Mouse (Mus musculus) left cerebral cortex, adult 9 months (tissue): ENCODE data around the gene Rnf166.
A peak's percentile ranks its signal among the peaks of the same experiment; 100 is the strongest.

Experiments used
- DNase-seq, 2 experiments: peaks; one replicate each; pipeline ENCODE4 v3.0.0; 2022; ENCODE audit warnings: low spot score in 2 of 2

The Rnf166 gene

DNA sequence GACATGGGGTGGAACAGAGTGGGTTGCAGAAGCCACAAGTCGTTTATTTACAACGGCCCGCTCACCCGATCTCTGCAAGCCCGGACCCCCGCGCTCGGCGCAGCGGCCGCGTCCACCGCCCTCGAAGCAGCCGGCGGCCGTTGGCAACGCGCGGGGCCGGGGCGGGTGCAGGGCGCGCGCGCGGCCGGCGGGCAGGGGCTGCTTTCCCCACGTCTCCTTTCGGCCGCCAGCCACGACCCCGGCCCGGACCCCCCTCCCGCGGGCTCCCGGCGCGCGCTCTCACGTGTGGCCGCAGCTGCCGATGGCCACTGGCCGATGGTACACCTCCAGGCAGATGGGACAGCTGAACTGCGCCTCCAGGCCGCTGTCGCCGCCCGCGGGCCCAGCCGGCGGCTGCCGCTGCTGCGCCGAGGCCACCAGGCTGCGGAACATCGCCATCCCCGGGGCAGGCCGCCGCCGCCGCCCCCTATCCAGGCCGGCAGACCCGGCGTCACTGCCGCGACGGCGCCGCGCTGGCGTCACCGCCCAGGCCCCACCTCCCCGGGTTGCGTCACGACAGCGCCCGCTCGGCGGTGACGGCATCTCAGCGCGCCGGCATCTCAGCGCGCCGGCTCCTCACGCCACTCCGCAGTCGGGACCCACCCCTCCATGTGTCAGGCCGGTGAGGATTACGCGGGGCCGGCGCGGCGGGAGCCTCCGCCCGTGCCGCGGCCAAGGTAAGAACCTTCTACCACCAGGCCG lies at the start of gene Rnf166, which contains the start of gene Ctu2:
TSS of gene Rnf166 (minus strand) at position 485 of the 741 bp plus-strand sequence.
TSS of gene Ctu2 (plus strand) at position 564 of the 741 bp plus-strand sequence.
- DNase-seq: peak; percentile 72 to 86

DNA sequence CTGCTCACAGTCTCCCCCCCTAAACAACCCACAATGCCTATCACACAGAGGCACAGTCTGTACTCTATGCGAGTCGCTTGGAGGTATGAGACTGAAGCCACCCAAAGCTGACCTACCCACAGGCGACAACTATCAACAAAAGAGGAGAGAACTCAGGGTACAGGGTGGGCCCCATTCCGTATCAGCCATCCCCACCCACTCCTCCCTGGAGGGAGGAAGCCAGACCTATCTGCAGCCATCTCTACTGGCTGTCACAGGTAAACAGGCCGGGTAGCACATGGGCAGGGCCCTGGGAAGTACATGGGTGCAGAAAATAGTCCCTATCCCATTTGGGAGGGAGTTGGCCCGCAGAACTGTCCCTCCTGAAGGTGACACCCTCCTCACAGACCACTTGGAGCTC lies 49.1 kb upstream of the Rnf166 start:
- no peak for DNase-seq

DNA sequence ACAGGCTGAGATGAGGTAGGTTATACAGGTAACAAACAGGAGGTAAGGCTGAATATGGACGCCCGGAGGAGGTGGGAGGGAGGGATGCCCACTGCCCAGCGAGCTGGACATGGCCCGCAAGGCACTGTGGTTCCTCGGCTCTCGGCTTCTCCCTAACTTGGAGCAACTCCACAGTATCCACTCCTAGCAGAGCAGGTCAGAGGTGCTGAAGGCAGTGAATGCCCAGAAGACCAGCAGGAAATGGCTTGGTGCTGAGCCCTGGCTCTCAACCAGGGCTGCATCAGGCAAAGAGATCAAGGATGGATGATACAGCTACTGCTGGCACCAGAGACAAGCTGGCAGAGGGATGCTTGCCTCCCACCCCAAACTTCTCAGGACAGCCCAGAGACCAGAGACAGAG lies 48.6 kb upstream of the Rnf166 start:
- DNase-seq: no peak

DNA sequence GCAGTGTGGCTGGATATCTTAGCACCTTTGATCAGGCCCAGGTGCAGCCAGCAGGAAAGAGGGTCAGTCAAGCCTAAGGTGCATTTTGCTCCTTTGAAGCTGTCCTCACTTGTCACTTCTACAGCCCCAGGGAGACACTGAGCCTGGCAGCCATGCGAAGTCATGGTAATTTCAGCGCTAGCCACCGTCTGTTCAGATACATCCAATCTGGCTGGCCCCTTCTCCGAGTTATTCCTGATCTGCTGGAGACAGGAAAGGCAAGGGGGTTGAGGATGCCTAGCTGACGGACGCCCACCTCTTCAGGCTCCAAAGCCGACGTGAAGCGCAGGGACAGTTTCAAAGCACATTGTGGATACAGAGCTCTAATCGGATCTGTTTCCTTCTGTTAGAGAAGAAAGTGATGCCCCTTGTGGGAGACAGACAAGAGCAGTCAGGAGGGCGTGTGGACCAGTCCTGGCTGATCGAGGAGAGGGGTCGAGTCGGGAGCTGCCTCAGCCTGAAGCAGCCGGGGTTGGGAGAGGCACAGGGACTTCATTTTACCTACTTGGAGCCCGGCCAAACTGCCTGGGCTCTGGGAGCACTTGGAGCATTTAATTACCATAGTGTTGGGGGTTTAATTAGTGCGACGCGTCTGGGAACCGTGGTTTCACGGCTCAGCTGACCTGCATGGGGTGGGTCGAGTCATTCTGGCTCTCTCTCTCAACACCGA lies 47.9 kb upstream of the Rnf166 start:
- peak in 1 of 2 experiments; percentile 30 for DNase-seq

DNA sequence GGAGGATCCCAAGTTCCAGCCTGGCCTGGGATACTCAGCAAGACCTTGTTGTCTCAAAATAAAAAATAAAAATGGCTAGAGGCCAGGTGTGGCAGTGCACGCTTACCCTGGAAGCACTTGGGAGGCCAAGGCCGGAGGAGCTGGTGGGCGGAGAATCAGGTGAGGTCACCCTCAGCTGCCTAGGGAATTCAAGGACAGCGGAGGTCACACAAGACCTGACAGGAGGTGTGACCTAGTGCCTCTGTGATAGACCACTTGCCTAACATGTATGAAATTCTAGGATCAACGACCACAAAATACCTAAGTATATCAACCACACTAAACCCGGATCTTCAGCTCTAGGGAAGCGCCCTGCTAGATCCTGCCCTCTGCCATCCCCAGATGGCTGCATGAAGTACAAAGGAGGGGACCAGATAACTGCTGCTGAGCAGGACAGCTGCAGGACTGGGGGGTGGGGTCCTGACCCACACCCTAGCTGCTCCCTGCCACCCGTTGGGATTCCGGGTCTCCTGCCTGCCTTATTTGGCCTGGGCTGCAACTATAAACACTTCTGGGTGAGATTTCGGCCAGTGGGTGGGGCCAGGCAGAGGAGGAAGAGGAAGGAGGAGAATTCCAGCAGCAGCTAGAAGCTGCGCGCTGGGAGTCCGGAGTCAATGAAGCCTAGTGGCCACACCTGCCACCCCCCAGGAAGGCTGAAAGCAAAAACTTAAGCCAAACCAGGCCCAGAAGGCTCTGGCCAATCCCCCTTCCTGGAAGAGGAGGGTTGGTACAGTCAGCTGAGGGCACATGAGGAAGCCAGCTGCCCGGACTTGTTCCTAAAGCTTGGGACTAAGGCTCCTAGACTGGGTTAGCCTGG lies 47.2 kb upstream of the Rnf166 start:
- DNase-seq: no peak

DNA sequence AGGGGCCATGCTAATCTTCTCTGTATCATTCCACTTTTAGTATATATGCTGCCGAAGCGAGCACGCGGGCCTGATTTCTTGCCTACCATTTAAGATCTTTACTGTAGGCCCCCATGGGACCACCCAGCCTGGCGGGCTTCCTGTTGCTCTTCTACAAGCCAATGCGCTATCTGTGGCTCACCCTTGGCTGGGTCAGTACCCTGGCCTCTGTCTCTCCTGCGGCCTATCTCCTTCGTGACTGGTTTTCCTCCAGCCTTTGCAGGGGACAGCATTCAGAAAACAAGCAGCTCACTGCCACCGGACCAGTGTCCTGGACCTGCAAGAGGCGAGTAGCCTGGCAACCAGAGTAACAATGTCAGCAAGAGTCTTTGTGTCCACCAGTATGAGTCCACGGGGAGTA lies 44.7 kb upstream of the Rnf166 start:
- no peak for DNase-seq

DNA sequence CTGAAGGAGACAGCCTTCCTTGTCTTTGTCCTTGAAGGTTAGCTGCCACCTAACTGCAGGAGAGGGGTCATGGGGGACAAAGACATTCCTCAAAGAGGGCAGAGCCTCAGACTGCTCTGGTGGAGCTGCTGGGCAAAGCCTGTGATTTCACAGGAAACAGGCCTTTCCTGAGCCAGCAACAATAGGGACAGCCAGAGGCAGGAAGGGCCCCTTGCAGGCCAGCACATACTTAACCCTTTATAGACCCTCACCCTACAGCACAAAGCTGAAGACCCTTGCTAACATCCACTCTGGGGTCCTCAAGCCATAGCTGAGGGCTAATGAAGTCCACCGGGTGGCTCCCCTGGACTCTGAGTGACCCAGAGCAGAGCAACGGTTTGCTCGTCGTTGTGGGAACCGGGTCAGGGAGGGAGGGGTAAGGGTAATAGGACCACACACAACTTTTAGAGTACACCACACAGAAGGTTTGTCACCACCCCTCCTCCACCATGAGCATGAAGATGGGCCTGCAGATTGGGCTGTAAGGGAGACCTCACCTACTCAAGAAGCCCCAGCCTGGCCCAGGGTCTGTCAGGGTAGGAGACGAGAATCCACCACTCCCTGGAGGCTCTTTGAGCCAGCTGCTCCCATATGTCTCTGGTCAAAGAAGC lies 41.8 kb upstream of the Rnf166 start:
- DNase-seq: no peak

DNA sequence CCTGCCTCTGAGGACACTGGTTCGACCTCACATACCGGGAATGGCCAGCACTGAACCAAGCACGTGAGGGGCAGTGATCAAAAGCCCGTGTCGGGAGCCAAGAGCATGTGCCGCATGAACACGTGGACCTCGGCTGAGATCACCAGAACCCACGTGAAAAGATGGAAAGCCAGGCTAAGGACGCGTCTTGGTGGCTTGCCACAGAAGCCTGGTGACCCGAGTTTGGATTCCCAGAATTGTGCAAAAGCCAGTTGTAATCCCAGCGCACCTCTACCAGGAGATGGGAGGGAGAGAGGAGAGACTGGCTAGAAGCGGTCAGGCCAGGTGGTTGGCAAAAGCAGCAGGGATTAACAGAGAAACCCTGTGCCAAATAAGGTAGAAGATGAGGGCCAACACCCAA lies 39.8 kb upstream of the Rnf166 start:
- no peak for DNase-seq

DNA sequence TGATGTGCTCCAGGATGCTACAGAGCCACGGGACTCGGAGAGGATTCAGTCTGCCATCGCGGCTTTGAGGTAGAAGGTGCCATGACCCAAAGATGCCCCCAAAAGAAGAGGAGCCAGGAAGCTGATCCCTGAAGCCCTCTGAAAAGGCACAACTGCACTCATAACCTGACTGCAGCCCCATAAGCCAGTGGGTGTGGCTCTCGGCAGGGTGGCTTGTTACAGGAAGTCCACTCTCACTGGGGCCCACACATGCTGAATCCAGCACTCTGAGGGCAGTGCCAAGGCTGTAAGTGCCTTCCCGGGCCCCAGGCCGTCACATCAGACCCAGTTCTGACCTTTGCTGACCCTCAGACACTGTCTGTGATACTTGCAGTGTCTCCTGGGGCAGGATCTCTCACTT lies 36.5 kb upstream of the Rnf166 start:
- no peak for DNase-seq

DNA sequence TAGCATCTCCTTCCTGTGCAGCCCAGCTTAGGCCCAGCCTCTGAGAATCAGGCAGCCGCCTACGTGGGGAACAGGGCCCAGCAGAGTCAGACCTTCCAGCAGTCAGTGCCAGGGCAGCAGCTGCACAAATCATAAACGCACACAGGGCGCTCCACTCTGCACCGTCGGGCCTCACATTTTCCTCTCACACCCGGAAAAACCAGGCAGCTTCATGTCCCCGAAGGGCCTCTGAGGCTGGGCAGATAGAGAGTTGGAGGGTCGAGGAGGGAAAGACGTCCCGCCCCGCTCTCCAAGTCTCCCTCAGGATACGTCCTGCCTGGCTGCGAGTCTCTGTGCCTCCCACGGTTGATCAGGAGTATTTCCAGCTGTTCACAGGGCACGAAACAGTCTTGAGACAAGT lies 35.7 kb upstream of the Rnf166 start:
- no peak for DNase-seq

DNA sequence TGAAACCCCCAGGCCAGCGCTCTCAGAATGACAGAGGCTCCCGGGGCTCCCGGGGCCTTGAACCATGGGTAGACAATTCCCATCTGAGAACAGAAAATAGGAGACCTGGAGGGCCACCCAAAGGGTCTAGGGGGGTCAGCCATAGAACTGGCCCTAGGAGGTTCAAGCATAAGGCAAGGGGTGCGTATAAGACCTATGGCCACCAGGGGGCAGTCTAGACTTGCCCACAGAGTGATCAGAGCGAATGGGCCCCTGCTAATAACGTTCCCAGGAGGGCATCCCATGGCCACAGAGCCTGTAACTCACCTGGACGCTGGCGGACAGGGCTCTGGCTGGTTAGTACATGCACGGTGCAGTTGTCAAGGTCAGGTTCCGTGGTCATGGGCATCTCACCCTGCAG lies 25.0 kb upstream of the Rnf166 start:
- peak in 1 of 2 experiments; percentile 72 for DNase-seq

DNA sequence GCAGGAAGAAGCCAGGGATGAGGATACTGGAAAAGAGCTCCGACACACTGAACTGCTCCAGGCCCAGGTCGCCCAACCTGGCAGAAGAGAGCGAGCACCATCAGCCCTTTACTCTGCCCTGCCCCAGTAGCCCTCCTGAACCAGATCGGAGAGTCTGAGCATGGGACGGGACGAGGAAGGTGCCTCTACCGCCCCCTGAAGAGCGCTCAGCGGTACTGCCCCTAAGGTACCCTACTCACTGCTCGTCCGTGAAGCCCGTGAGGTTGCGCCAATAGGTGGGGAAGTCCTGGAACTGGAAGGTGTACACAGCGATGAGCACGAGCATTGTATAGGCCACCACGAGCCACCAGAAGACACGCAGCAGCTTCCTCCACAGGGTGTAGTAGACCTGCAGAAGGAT lies 22.0 kb upstream of the Rnf166 start:
- DNase-seq: no peak

DNA sequence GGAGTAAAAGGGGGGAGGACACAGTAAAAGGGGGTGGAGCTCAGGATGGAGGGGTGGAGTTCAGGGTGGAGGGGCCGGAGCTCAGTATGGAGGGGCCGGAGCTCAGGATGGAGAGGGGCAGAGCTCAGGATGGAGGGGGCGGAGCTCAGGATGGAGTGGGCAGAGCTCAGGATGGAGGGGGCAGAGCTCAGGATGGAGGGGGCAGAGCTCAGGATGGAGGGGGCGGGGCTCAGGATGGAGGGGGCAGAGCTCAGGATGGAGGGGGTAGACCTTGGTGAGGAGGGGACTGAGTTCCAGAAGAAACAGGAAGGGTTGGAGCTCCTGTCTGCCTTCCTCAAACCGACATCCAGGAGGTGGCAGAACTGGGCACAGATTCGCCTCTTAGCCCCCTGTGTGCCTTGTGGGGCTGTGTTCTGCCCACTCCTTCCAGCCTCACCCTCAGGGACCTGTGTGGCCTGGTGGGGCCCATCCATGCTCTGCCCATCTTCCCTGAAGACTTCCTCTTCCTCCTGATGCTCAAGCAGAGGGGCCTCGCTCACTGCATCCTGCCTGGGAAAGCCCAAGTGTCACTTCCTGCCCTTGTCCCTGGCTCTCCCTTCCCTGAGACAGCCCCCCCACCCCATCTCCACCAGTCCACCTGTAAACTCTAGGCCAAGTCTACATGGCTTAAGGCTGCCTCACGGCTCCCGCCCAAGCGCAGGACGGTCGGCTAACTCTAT lies 21.3 kb upstream of the Rnf166 start:
- DNase-seq: no peak

DNA sequence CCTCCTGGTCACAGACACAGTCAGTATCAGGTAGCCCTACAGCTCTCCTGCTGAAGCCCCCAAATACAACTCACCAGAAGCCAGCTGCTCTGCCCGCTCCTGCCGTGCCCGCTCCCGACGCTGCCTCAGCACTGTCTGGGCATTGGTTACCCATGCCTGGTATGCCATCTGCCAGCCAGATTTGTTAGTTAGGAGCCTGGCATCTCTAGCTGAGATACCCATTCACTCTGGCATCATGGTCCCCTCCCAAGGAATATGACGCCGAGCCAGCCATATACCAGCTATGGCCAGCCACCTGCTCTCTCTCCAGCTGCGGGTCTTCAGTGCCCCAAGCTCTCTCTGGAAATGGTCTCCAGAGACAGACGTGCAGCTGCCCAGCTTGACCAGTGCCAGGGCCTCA lies 12.5 kb upstream of the Rnf166 start:
- no peak for DNase-seq

DNA sequence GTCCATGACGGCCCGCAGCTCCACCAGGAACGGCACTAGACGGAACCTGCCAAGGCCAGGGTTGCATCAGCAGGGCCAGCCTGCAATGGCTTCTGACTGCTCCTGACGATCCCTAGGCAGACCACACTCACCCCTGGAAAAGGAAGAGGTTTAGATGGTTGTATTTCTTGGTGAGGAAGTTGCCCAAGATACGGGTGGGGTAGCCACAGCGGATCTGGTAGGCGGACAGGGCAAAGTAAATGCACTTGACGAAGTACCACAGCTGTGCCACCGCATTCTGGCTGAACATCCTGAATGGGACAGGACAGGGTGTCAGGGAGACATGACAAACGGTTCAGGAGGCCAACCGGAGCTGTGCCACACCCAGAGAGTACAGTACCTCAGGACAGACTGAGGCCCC lies 9.0 kb upstream of the Rnf166 start:
- no peak for DNase-seq

DNA sequence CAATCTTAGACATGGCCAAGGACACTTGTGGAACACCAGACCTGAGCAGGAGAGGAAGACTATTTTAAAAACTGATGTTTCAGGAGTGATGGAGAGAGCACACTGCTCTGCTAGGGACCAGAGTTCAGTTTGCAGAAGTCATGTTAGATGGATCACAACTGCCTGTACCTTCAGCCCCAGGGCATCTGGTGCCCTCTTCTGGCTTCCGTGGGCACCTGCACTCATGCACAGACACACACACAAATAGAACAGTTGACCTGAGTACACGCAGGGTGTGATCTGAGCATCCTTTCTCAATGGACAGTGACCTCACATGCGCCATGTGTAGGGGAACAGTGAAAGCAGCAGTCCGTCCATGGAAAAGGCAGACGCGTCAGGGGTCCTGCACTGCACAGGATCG lies 8.0 kb upstream of the Rnf166 start:
- no peak for DNase-seq

DNA sequence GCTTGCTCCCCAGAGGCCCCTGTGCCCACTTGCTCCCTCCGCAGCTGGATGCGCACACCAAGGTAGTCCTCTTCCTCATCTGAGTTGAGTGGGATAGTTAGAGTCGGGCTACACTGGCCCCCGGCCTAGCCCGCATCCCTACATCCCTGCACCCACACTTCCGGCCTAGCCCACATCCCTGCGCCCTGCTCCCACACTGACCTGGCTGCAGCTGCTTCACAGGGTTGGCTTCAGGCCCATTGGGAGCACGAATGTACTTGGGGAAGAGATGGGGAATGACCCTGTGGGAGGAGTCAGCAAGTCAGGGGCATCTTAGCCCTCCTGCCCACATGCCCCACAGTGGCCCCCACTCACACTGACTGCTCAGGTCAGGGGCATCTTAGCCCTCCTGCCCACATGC lies 6.6 kb upstream of the Rnf166 start:
- DNase-seq: no peak

DNA sequence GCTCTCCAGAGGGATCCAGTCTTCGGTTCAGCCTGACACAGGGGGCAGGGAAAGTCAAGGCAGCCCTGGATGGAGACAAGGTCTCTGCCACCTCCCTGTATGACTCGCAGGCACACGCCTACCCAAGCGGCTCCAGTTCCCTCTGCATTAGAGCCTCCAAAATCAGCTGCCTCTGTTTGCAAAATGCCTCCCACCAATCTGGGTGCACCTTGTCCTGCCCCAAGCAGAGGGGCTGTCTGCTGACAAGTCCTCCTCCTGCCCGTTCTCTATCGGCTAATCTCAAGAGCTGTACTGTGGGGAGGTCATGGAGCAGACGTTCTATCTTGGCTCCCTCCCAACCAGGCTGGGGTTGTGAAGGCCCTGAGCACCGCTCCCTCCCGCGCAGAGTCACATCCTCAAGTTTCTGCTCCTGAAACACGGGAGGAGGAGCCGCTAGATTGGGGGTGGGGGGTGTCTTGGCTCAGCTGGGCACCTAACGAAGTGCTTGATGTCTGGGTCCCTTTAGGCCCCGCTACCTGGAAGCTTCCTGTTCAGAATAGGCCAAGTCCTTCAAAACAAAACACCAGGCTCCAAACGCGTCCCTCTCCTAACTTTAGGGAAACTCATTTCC lies 808 bp downstream of the Rnf166 start:
- DNase-seq: peak in 1 of 2 experiments; percentile 31

DNA sequence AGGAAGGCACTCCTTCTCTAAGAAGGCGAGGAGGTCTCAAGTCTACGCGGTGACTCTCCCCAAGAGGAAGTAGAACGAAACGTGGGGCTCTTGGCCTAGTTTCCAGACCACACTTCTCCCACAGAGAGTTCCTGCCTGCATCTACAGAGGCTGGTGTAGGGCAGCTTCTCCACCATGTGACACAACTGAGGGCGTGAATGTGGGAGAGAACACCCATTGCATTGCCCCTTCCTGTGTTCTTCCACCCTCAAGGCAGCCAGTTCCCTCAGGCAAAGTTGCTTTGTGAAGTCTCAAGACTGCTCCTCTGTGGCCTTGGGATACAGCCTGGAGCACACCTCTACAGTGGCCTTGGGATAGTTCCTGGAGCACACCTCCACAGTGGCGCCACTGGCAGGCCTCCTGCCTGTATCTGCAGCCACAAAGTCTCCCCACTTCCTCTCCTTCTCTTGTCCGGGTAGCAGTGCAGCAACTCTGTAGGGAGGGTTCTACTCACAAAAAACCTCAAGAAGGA lies 1.9 kb downstream of the Rnf166 start:
- DNase-seq: no peak

DNA sequence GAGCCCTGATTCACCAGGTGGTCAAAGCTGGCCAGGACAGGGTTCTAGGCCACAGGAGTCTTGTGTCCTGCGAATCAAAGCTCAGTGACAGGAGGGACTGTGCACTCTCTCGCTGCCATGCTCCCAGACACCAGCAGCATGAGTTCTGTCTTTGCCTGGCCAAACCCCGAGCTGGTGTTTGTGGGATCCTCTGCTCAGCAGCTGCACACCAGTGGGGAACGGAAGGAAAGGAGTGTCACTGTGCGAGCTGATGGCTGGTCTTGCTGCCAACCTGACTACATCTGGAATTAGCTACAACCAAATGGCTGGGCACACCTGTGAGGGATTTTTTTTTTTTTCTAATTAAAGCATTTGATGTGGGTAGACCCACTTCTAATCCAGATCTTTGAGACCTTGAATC lies 5.2 kb downstream of the Rnf166 start:
- DNase-seq: no peak

DNA sequence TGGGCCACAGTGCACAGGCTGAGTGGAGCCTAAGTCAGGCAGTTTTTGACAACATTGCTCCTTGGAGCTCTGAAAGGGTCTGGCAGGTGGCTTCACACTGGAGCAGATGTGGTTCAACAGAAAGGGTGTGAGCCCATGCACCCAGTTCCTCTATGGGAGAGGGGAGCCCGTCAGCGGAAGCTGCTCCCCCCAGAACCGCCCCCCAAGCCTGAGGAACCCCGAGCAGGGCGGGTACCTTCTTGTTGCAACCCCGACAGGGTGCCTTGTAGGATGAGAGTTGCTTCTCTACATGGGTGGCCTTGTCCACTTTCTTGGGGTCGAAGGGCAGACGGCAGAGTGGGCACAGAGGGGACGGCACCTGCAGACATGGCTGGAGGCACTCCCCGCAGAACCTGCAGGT lies 5.9 kb downstream of the Rnf166 start:
- DNase-seq: no peak
